In the genomic region with DNA sequence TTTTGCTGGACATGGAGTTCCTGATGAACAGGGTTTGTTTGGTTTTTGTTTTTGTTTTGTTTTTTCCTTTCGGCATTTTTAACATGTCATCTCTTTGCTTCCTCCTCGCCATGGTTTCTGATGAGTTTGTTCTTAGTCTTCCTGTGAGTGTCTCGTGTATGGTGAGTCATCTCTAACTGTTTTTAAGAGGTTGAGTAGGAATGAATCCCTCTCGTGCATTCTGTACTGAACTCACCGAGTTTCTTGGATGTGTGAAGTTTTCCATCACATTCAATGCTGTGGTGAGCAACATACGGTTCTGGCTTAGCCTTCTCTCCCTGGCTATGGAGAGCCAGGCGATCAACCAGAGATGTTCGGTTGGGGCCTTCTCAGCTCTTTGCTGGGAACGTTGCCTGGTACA, we compare ENCODE assay signal across 25 mouse cellular contexts.
DNase-seq lines count a peak whose midpoint lies in the region; ATAC-seq and TF ChIP-seq lines count a peak whose summit lies in the region.
"Had no signal": no experiment of that assay in that cellular context is flagged by ENCODE, and none has a peak within 500 bp of the region (broad histone marks: within the 10 kb centered on the region; RNA-seq: fewer than 3 reads in every experiment).

No protein-coding gene starts in this region.

- H3K27ac ChIP-seq in liver, adult 2 months (replicated peaks; ENCODE audit: insufficient read depth, low read depth, low read length), result no peak overlapping the region
- no peak overlapping the region for H3K27ac ChIP-seq in liver, postnatal 0 days (ENCODE audit: low read depth)
- H3K27ac ChIP-seq: embryonic facial prominence, embryonic 10.5 days; embryonic facial prominence, embryonic 12.5 days; forebrain, embryonic 13.5 days; forebrain, embryonic 15.5 days had no signal

- H3K36me3 ChIP-seq in liver, adult 2 months (ENCODE audit: control insufficient read depth, insufficient read depth, low read length), result no peaks in the 10 kb centered on the region
- no peaks in the 10 kb centered on the region for H3K36me3 ChIP-seq in liver, postnatal 0 days (replicated peaks; ENCODE audit: insufficient read depth, low read length)
- H3K36me3 ChIP-seq: embryonic facial prominence, embryonic 10.5 days; embryonic facial prominence, embryonic 12.5 days; forebrain, embryonic 15.5 days; G1E had no signal

- peak; percentile 3 for DNase-seq in liver, adult 2 months (ENCODE audit: extremely low read depth, low read depth, low spot score)
- DNase-seq in liver, postnatal 0 days, result no peak
- DNase-seq in 416B (ENCODE audit: low read depth), result peak; percentile 61
- DNase-seq in NIH3T3 (ENCODE audit: low read depth), result peak; percentile 41
- peak; percentile 49 for DNase-seq in brain, adult 2 months (ENCODE audit: low read depth, low spot score)
- DNase-seq in embryo, embryonic 10 days (ENCODE audit: low spot score), result no peak
- no peak for DNase-seq in embryo, embryonic 10.5 days (ENCODE audit: low spot score)
- no peak for DNase-seq in kidney, postnatal 14 days
- DNase-seq: adrenal gland, adult 2 months; adrenal gland, postnatal 10 days; adrenal gland, postnatal 25 days; B cell, adult 2 months; cerebellum, adult 11-12 months; cerebellum, adult 2 months; cerebellum, adult 9-10 months; cerebellum, postnatal 10 days; cerebellum, postnatal 25 days; forebrain, postnatal 0 days had no signal

- no peak for TF ChIP-seq POLR2A in liver, adult 2 months (IDR thresholded peaks at IDR 0.05; ENCODE audit: extremely low read depth, insufficient read depth, low read length)

- no peaks in the 10 kb centered on the region for H3K79me2 ChIP-seq in liver, adult 2 months (ENCODE audit: control insufficient read depth, insufficient read depth, low read length)

- no peak for TF ChIP-seq EP300 in liver, postnatal 0 days (IDR thresholded peaks at IDR 0.05; ENCODE audit: low read depth)

- WGBS in liver, adult 2 months, result 80% methylated on average over 9 of the region's 9 CpGs
- WGBS in liver, postnatal 0 days (ENCODE audit: insufficient replicate concordance), result 78% methylated on average over 9 of the region's 9 CpGs

- no peak for TF ChIP-seq CTCF in liver, adult 2 months (IDR thresholded peaks at IDR 0.05; ENCODE audit: low read depth, low read length)
- TF ChIP-seq CTCF in liver, postnatal 0 days (IDR thresholded peaks at IDR 0.05; ENCODE audit: low read depth), result no peak

- H3K9me3 ChIP-seq in liver, postnatal 0 days (ENCODE audit: low read length), result no peaks in the 10 kb centered on the region
- H3K9me3 ChIP-seq: embryonic facial prominence, embryonic 10.5 days; embryonic facial prominence, embryonic 12.5 days; forebrain, embryonic 13.5 days; forebrain, embryonic 15.5 days; G1E had no signal

- ATAC-seq in liver, postnatal 0 days, result no peak
- ATAC-seq: CD4-positive, CD25-positive, alpha-beta regulatory T cell, adult 4 months; forebrain, embryonic 13.5 days; forebrain, embryonic 15.5 days; forebrain, postnatal 0 days had no signal

- no peak overlapping the region for H3K4me2 ChIP-seq in liver, postnatal 0 days (ENCODE audit: low read depth, low read length)
- H3K4me2 ChIP-seq: embryonic facial prominence, embryonic 12.5 days; forebrain, embryonic 13.5 days; forebrain, embryonic 15.5 days had no signal

- H3K4me3 ChIP-seq in liver, adult 2 months (ENCODE audit: insufficient read depth, low read depth, low read length), result no peak overlapping the region
- H3K4me3 ChIP-seq in liver, postnatal 0 days (ENCODE audit: low read depth, low read length), result no peak overlapping the region
- H3K4me3 ChIP-seq: embryonic facial prominence, embryonic 10.5 days; embryonic facial prominence, embryonic 12.5 days; forebrain, embryonic 13.5 days; forebrain, embryonic 15.5 days had no signal

- H3K9ac ChIP-seq in liver, adult 2 months (ENCODE audit: low read depth, low read length), result no peak overlapping the region
- H3K9ac ChIP-seq in liver, postnatal 0 days (replicated peaks), result no peak overlapping the region
- H3K9ac ChIP-seq: embryonic facial prominence, embryonic 12.5 days; forebrain, embryonic 13.5 days; forebrain, embryonic 15.5 days; forebrain, postnatal 0 days had no signal

- H3K27me3 ChIP-seq in liver, adult 2 months (ENCODE audit: control insufficient read depth, insufficient read depth, low read length), result no peaks in the 10 kb centered on the region
- H3K27me3 ChIP-seq in liver, postnatal 0 days (ENCODE audit: insufficient read depth, low read length), result no peaks in the 10 kb centered on the region
- H3K27me3 ChIP-seq: CH12.LX; embryonic facial prominence, embryonic 12.5 days; forebrain, embryonic 13.5 days; forebrain, embryonic 15.5 days had no signal

- no peaks in the 10 kb centered on the region for H3K4me1 ChIP-seq in liver, adult 2 months (ENCODE audit: control insufficient read depth, insufficient read depth, low read length)
- no peaks in the 10 kb centered on the region for H3K4me1 ChIP-seq in liver, postnatal 0 days (ENCODE audit: insufficient read depth)
- H3K4me1 ChIP-seq: embryonic facial prominence, embryonic 12.5 days; forebrain, embryonic 13.5 days; forebrain, embryonic 15.5 days had no signal

Comparison
In these comparisons a context has a peak if more than half of its experiments do, and no peak if none do; other contexts are left out.
1. DNase-seq: peak in liver, adult 2 months (single experiment), 416B (single experiment), NIH3T3 (single experiment) and brain, adult 2 months (single experiment); none in liver, postnatal 0 days (single experiment), embryo, embryonic 10 days (single experiment), embryo, embryonic 10.5 days (single experiment) and kidney, postnatal 14 days (single experiment).